Mouse (Mus musculus) embryo, embryonic 11 days (tissue): ENCODE measurements around the gene Ezr.
"Not testable (repeated sequence)": the region's sequence is repeated elsewhere in the genome, so short reads cannot be mapped to it uniquely, and the experiment has no call there.

ENCODE experiments used
- DNase-seq: peaks from one replicate; pipeline ENCODE4 v3.0.0-alpha.2; 2015

Gene Ezr

DNA sequence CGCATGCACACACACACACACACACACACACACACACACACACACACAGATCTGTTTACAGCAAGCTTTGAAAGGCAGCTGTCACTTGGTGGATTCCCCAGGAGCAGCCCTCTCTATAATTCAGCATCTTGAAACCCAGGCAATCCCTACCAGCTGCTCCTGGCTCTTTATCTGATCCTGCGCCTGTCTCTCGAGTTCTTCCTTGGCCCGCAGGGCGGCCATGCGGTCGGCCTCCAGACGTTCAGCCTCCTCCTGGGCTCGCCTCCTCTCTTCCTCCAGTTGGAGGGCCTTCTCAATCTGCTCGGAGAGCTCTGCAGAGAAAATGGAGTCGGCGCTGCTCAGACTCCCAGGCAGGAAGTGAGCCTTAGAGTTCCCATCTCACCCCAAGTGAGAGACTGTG, 41.3 kb downstream of the Ezr start:
- no peak for DNase-seq

- no peak for DNase-seq
Measured at GRCm38 (mm10) chr17:6740331-6741170, 42.0 kb downstream of the Ezr start.

GRCm38 (mm10) chr17:6739756-6740155, 42.8 kb downstream of the Ezr start:
- DNase-seq = no peak

GRCm38 (mm10) chr17:6739266-6739665, 43.3 kb downstream of the Ezr start:
- no peak for DNase-seq

GRCm38 (mm10) chr17:6738836-6739235, 43.7 kb downstream of the Ezr start:
- DNase-seq = no peak

GRCm38 (mm10) chr17:6737273-6737997, 45.1 kb downstream of the Ezr start:
- DNase-seq = no peak

DNA sequence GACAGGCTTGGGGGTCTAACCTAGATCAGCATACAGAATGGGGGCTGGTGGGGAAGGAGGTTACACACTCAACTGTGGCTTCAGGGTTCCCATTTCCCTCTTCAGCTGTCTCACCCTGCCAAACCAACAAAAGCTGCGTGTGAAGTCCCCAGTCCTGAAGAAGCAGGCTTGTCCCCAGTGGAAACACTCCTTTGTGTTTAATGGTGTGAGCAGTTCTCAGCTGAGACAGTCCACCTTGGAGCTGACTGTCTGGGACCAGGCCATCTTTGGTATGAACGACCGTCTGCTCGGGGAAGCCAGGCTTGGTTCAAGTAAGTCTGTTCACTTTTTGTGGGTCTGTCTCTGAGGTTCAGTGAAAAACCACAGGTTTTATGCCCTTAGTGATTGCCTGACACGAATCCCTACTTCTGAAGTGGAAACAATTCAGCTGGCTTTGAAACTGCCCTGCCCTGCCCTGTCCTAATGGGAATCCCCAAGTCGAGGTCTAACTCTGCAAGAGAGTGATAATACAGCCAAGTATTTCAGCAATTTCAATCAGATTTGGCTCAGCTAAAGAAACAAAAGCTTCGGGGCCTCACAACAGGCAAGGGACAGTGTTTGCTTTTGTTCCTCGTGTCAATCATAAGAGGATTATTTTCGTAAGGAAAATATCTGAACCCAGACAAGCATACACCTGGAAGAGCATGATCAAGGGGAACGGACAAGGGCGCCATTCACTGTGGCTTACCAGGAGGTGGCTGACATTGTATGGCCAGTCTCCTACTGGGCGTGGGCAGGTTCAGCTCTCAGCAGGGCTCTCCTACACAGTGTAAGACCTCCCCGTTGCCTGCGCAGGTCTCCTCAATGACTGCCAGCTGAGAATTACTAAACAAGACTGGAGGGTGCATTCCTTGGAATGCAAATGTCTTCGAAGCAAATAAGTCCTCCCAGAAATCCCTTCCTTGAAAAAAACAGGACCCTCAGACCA, 46.0 kb downstream of the Ezr start:
- DNase-seq = no peak

- DNase-seq = no peak
Measured at GRCm38 (mm10) chr17:6734746-6735441, 47.7 kb downstream of the Ezr start.

- DNase-seq = no peak
Measured at GRCm38 (mm10) chr17:6733322-6733875, 49.2 kb downstream of the Ezr start.

- no peak for DNase-seq
Measured at GRCm38 (mm10) chr17:6732665-6733064, 49.9 kb downstream of the Ezr start.

DNA sequence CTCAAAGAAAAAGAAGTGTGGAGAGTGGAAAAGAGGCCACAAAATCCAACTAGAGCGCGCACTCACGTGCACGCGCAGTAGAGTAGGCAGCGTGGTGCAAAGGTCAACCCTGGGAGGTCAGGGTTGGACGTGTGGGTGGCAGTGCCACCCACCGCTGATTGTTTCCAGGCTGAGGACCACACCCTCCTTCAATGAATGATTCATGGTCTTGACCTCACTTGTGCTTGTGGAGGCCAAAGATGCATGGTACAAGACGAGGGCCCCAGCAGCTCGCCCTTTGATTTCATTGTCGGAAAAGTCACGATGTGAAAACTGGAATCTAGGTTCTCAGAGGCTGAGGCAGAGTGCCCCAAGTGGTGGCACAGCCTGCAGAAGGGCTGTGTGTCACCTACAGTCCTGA, 51.0 kb downstream of the Ezr start:
- DNase-seq = no peak

- no peak for DNase-seq
Measured at GRCm38 (mm10) chr17:6731132-6731531, 51.5 kb downstream of the Ezr start.

DNA sequence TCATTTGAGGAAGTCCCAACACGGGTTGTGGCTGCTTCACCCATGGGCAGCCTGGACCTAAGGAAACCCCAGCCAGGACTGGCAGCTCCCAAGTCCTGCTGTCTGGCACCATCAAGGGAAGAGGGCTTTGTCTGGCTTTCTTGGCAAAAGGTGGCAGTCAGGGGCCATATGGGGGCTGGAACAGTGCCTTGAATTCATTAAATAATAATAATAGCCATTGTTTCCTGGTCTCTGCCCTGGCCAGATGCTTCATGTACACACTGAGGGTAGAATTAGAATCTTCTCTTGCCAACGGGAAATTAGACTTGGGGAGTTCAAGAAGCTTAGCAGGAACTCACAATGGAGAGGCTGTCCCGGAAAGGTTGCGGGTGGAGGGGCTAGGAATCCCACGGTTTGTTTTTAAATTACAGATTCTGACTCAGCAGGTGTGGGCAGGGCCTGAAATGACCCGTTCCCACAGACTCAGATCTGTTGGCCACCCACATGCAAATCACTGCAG, 53.3 kb downstream of the Ezr start:
- no peak for DNase-seq

- no peak for DNase-seq
Measured at GRCm38 (mm10) chr17:6727996-6728610, 54.5 kb downstream of the Ezr start.

GRCm38 (mm10) chr17:6713944-6714343, 68.6 kb downstream of the Ezr start:
- DNase-seq = not testable (repeated sequence)

DNA sequence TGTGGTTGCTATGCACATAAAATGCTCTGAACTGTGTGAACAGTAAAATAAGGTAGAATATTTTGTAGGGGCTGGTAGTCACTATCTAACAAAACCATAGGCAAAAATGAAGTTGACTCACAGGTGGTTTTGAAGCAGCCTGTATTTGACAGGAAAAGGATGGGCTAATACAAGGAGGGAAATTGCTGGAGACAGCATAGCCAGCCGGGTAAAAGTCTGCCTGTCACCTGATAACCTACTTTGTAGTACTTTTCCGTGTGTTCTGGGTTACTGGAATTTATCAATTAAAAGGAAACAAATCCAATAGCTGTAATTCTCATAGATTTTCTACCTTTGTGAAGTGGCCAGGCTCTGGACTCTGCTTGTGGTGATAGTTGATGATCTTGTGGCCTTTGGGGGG, 69.1 kb downstream of the Ezr start:
- not testable (repeated sequence) for DNase-seq

DNA sequence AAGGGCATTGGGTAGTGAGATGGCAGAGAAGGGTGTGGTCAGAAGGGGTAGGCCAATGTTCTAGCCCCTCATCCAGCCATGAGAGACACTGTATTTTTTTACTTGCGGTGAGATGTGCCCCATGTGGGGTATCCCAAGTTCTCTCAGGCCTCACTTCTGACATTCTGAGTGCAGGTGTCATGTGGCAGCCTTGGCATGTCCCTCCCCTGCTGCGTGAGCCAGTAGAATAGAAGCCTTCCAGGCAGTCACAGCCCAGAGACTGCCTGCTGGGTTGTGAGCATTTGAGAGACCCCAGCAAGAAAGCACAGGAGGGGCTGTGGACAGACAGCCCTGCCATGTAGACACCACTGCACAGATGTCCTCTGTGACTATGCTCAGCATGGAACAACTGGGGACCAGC, 74.4 kb downstream of the Ezr start:
- not testable (repeated sequence) for DNase-seq

DNA sequence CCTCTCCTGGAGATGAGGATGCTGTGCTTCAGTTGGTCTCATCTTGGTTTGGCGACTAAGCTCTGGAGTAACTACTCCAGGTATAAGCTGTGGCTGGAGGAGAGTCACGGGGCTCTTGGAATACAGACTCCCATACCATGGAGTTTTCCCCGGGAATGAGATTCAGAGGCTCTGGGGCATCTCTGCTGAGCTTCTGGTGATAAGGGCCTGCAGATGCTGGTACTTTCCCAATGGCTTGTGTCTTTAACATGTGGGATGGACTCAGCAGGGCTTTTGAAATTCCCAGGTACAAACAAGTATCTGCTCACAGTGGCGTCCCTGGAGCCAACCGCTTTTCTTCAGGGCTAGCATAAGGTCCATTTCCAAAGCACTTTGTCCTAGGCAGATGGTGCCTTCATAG, 75.2 kb downstream of the Ezr start:
- DNase-seq = not testable (repeated sequence)

GRCm38 (mm10) chr17:6706448-6706847, 76.1 kb downstream of the Ezr start:
- not testable (repeated sequence) for DNase-seq

DNA sequence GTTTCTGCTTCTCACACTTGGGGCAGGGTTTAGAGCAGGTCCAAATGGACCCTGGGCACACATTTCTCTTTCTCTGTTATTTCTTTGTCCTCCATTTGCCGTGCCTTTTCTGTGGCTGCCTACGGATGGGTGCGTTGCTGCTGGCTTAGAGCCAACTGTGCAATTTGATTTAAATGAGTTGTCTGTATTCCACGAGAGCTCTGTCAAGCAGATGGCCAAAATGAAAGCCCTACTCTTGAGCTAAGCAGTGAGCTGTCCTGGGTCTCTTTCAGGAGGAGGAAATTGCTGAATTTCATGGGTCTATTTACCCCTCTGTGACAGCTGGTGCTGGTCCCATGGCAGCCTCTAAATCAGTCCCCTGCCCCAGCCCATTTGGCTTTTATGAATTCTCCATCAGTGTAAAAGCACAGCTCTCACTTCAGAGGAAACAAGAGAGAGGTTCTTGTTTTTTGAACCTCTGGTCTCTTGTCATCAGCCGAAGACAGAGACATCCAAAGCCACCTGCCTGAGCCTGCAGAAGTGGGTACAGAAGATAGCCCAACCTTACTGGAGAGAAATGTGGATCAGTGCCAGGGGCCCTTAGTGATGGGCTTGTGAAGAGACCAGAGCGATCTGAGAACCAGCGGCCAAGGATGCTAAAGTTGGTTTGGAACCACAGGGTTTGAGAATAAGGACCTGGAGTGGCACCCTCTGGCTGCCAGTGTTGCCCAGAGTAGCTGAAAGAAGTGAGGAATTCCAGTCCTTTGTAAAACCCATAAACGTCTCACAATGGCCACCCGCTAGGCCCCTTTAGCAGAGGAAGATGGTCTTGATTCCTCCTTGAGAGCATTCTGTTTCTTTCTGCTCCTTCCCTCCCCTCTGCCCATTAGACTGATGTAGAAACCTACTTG, 79.0 kb downstream of the Ezr start:
- not testable (repeated sequence) for DNase-seq
